Mouse (Mus musculus) lung, postnatal 4 days (tissue): ENCODE measurements around the gene Usp2.
A peak's percentile ranks its signal among the peaks of the same experiment; 100 is the strongest.

ENCODE experiments used
- DNase-seq, 2 experiments: peaks; one replicate each; pipeline ENCODE4 v3.0.0; 2021

The Usp2 gene

DNA sequence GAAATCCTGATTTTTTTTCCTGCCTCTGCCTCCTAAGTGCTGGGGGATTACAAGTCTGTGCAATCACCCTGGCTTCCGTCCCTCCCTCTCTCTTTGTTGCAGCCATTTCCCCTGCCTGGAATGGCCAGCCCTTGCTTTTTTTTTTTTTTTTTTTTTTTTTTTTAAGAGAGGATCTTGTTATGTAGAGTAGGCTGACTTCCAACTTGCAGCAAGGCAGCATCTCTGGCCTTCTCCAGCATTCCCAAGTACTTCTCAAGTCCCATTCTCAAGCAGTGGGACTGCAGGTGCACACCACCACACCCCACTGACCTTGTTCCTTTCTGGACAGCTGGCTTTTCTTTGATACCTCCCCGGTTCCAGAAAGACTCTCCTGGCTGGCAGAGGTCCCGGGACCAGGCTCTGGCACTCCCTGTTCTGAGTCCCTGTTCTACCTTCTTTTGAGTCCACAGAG is 60.6 kb downstream of the Usp2 start:
- DNase-seq, result peak; percentile 47 to 55

DNA sequence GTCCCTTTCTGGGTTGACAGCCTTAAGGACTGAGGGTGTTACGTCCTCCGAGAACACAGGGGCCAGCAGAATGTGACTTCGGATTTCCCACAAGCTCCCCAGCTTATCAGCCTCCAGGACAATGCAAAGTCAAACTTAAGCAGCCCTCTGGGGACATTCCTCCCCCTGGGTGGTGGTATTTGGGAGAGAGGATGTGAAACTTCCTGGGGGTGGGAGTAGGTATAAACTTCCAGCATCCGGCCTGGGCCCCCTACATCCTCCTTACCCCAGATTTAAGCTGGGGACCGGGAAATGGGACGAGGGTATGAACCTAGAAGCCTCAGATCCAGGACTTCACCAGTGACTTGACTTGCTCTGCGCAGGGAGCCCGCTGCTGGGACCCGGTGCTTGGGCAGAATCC is 62.8 kb downstream of the Usp2 start:
- DNase-seq, result no peak

DNA sequence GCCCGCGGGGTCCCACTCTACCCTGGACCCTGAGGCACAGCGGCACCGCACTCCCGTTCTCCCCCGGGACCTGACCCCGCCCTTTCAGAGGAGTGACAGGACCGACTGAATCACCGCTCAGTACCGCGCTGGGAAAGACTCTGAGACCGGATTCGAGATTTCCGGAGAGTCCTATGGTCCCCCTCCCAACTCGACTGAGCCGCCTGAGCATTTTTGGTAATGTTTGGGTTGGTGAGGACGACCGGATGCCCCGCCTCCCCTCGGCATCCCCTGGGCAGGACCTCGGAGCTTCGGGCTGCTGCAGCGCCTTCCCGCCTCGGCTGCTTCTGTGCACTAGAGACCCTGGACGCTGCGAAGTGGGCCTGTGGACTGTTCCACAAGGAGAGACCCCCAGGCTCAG is 63.2 kb downstream of the Usp2 start:
- DNase-seq, result peak; percentile 88 to 94

DNA sequence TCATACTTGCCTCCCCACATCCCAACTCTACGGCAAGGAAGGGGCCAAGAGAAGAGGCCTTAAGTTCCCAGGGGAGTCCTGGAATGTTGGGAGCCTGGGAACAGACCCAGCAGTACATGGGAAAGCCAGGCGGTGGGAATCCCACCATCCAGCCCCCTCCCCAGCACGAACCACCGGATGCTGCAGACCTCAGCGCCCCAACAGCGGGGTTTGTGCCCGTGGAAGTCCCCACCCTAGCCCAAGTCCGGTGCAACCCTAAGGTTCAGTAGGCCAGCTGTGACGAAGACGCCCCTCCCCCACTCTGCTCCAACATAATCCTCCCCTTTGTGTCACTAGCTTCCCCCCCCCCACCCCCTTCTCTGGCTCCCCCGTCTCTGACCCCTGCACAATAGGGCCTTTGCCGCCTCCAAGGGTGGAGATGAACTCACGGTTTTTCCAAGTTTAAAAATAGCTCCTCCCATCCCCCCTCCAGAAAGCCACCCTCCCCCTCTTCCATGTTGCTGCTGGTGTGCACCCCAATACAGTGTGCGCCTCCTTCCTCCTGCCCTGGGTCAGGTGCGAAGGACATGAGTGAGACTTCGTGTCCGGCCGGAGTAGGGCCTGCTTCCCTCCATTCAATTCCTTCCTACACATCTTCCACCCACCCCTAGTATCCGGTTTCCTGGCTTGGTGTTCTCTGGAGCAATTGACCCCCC is 63.9 kb downstream of the Usp2 start:
- DNase-seq, result peak; percentile 75 to 85

DNA sequence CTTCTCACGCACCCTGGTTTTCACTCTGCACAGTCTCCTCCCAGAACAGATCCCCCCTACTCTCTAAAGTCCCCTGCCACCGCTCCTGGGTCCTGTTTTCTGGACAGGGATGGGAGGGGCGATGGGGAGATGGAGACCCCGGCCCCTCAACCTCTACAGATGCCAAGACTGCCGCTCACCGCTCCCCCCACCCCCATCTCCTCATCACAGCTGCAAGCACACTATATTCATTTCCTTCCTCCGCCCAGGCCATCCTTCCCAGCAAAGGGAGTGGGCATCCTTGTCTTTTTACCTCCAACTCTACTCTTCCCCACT is 64.4 kb downstream of the Usp2 start:
- DNase-seq, result no peak

DNA sequence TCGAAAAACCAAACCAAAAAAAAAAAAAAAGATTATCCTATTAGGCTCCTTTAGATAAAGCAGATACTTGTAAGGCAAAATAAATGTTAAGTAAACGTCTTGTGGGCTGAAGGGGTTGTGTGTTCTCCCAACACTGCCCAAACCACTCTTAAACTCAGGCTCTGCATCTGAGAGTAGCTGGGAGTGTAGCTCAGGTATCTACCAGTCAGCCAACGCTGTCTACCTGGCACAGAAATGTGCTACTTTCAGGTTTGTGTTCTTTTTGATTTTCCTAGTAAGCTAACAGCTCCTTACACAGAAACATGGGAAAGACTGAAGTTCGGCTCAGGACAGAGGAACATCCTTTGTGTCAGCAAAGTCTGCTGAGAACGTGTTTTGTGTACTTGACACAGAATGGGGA is 65.4 kb downstream of the Usp2 start:
- DNase-seq, result no peak

DNA sequence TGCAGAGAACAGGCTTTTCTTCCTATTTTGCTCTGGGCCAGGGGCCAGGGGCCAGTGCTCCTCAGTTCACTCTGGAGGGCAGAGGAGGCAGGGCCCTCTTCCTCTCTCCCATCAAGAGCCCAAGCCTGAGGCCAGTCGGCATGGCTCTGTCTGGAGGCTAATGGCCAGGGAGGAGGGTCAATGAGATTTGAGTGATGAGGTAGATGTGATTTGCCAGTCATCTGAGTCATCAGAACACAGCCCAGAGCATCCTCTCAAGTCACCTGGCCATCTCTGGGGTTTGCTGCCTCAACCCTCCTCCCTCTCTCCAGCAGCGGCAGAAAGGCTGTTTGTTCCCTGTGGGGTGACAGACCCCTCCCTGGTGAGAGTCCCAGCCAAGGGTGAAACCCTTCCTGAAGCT is 66.5 kb downstream of the Usp2 start:
- DNase-seq, result peak in 1 of 2 experiments; percentile 17

DNA sequence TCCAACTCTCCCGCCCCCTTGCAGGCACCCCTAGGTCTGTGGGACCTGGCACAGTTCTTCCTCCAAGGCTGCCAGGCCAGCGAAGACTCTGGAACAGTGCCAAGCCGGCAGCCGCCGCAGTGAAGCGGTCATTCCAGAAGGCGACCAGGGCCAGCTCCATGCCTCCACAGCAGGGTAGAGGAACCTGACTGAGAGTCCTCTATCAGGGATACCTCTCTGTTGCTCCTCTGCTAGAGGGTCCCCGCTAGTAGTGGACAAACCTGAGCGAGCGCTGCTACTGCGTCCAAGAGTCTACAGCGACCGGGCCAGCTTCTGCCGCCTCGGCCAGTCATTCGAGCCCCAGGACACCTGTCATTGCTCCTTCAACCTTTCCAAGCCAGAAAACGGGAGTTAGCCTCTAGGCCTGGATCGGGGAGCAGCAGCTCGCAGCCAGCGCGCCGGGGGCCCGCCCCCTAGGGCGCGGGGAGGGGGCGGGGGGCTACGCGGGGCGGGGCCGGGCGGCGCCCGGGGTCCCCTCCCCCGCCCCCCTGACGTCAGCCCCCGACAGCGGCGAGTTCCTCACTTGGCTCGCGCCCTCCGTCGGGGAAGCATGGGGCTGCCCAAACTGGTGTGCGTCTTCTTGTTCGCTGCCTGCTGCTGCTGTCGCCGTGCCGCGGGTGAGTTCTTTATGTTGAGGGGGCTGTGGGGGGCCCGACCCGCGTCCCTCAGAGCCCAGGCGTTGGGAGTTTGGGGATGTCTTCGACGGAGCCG is 67.5 kb downstream of the Usp2 start, which contains the start of gene Mcam:
TSS of gene Mcam (plus strand) at position 369 of the 750 bp plus-strand sequence.
- DNase-seq, result peak; percentile 82 to 84

DNA sequence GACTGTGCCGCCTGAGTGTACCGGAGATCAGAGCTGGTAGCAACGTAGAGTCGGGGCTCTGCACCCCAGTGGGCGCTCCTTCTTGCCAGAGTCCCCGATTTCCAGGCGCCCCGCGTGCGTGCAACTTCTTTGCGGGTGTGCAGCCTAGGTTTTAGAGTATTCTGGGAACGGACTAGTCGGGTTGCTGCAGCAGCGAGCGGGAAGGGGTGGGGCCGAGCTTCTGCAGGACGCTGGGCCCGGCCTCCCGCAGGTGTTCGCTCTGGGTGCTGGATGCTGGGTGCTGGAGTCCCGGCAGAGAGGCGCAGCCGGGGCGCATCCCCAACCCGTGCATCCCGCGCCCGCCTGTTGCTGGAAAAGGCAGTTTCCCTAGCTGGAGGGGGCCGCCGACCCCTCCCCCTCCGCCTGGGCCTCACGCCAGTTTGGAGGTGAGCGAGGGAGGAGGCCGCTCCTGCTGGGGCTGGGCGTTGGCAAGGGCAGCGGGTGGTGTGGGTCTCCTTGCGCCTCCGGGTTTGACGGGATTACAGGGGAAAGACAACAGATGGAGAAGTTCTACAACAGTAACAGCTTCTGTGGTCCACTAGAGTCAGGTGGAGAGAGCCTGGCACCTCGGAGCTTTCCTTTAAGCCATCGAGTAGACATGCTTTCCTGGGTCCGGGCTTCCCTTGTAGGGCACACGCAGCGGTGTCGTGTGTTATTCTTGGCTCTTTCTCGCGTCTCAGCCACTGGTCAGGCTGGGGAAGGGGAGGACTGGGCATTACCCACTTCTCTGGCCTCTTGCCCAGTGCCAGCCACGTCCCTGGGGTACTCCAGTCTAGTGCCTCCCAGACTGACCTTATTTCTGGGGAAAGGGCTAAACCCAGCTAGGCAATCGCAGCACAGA is 68.3 kb downstream of the Usp2 start:
- peak; percentile 73 to 81 for DNase-seq

DNA sequence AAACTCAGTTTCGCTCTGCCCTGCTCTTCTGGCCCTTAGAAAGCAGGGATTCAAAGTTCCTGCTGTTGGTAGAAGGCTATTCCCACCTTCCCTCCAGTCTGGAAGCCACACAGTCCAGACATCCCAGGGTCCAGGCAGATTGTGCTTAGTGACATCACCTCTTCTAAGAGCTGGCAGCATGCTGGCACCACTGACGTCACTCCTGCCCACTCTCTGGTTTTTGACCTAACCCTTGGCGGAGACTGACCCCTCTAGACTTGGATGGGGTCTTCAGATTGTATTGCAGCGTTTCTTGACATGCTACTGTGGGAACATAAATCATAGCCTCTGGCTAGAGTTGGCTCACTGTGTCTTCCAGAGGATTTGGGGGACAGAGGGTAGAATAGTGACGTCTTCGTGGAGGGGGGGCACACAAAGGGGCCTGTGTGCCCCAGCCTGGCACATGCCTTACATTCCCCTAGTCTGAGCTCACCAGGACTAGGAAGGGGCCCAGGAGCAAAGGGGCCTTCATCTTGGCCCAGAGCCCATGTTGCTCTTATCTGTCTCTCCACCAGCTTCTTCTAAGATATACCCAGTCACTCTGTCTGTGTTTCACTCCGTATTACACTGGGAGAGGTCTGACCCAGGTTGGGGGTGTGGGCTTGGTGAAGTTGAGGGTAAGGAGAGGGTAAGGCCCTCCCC is 69.0 kb downstream of the Usp2 start:
- DNase-seq, result peak; percentile 39 to 46

DNA sequence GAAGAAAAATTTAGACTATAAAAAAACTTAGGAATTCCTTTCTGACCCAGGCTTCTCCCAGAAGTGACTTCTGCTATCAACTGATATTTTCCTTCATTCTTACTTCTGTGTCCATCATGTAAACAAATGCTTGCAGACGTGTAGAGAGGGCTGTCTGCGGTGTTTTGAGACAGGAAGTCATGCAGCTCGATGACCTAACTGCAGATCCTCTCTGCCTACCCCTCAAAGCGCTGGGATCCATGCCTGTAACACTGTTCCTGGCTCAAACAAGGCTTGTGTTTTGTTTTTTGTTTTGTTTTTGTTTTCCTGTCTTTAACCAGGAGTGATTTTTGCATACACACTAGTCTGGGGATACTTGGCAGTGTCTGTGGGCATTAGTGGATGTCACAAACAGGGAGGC is 71.0 kb downstream of the Usp2 start:
- peak in 1 of 2 experiments; percentile 10 for DNase-seq

DNA sequence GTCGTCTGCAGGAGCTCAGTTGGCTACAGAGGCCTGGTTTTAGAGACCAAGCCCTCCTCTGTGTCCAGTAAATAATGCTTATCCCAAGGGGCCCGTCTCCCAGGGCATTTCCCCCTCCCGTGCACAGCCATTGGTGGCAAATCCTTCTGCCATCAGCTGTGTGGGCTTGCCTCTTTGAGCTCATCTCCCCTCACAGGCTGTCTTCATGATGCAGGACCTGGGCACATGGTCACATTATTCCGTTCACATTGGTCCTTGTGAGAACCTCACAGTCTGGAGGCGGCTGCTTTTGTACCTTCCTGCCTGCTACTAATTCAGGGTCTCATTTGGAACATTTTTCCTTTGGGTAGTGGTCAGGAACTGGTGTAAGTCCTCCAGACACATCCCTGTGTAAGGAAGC is 75.1 kb downstream of the Usp2 start:
- no peak for DNase-seq

DNA sequence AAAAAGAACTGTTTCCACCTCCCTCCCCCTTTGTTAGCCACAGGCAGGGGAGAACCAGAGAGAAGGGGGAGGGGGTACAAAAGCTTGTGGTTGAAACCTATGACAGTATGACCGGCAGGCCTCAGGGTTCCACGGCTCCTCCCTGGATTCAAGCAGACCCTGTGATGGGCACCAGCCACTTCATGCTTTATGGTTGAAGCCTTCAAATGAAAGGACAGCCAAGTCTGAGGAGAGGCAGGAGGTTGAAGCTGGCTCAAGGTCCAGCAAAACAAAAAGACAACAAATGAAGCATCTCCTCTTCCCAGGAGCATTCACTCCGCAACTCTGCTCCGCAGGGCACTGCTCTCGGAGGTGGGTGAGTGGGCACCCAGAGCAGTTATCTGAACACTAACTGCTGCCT is 76.6 kb downstream of the Usp2 start:
- no peak for DNase-seq

DNA sequence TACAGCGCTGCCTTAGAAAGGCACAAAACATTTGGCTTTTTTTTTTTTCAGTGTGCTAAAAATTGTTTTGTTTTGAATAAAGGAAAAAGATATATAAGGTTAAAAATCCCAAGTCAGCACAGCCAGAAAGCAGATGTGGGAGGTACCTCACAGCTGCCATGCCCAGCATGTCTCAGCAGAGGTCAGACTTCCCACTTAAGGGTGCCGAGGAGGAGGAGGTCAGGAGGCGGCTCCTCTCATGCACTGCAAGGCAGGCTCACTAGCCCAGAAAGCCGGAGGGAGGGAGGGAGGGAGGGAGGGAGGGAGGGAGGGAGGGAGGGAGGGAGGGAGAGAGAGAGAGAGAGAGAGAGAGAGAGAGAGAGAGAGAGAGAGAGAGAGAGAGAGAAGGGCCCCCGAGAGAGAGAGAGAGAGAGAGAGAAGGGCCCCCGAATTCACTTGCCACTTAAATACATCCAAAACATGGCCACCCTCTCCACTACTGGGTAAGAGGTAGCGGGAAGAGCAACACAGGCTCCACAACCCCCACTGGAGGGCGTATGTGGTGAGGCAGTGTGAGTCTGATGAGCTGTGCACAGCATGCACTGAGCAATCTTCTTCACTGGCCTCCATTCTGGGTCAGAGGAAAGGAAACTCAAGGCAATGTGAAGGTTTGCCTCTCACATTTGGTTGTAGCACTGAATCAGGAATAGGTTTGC is 77.3 kb downstream of the Usp2 start:
- DNase-seq, result peak; percentile 55 to 72

DNA sequence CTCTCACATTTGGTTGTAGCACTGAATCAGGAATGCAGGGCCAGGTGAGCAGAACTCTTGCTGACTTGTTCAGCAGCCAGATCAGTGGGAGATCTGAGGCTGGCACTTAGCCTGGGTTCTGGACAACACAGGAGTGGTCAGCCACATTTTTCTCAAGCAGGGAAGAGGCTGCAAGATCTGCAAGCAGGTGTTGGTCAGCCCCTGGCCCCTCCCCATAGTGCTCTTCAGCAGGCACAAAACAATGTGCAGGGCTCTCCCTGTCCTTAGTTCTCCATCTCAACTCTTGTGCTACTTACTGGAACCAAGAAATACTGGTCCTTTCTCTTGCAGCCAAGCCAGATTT is 77.9 kb downstream of the Usp2 start:
- DNase-seq, result no peak
